22 mouse cellular contexts compared by ENCODE assay signal in the genomic region with DNA sequence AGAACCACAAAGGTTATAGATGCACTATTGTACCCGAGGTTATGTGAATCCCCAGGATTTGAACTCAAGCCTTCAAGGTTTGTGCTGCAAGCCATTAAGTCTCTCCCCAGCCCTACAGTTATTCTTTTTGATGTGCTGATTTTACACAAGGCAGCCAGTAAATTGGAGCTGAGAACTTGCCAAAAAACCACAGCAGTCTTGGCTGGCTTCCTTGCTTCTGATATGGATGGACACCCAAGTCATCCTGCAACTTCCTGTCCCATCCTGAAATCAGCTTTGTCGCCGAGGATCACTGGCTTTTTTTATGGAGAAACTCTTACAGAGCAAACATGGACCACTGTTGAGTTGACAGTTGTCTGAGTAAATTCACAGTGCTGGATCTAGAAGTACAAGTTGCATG. TPM values are rescaled to one million over a fixed set of nuclear protein-coding genes. Genes with fewer than 3 reads are reported as not detected.
"Had no signal": no experiment of that assay in that cellular context is flagged by ENCODE, and none has a peak within 500 bp of the region (broad histone marks: within the 10 kb centered on the region; RNA-seq: fewer than 3 reads in every experiment).

No protein-coding gene starts in this region.

- H3K4me2 ChIP-seq: intestine, embryonic 15.5 days; liver, embryonic 13.5 days; midbrain, embryonic 11.5 days; stomach, embryonic 15.5 days had no signal

- DNase-seq: kidney, adult 8-10 months; liver, embryonic 13.5 days; liver, postnatal 0 days; right cerebral cortex, postnatal 14 days; thymus, adult 2 months; thymus, postnatal 36 days had no signal

- H3K9me3 ChIP-seq: intestine, embryonic 15.5 days; limb, embryonic 10.5 days; liver, embryonic 13.5 days; megakaryocyte, embryonic 14.5 days; stomach, embryonic 15.5 days had no signal

- H3K4me1 ChIP-seq: stomach, embryonic 15.5 days had no signal

- ATAC-seq: intestine, embryonic 15.5 days; liver, postnatal 0 days; midbrain, embryonic 16.5 days had no signal

- H3K36me3 ChIP-seq: intestine, embryonic 15.5 days; limb, embryonic 10.5 days; liver, embryonic 13.5 days; stomach, embryonic 15.5 days had no signal

- H3K27me3 ChIP-seq: intestine, embryonic 15.5 days; liver, embryonic 13.5 days; stomach, embryonic 15.5 days had no signal

- H3K27ac ChIP-seq: intestine, embryonic 15.5 days; kidney, postnatal 0 days; layer of hippocampus, adult 2 months; limb, embryonic 10.5 days; liver, embryonic 13.5 days; macrophage; stomach, embryonic 15.5 days had no signal

- H3K4me3 ChIP-seq: intestine, embryonic 15.5 days; layer of hippocampus, adult 2 months; limb, embryonic 10.5 days; liver, embryonic 13.5 days; stomach, embryonic 15.5 days had no signal

- H3K9ac ChIP-seq: intestine, embryonic 15.5 days; liver, embryonic 13.5 days; liver, postnatal 0 days; stomach, embryonic 15.5 days had no signal

RNA-seq across cellular contexts. Expression of a gene that starts 39.8 kb away (rescaled TPM):
- total RNA-seq: layer of hippocampus, adult 2 months; layer of hippocampus, postnatal 10 days; left cerebral cortex, postnatal 10 days had no signal
- polyA plus RNA-seq: intestine, embryonic 15.5 days; kidney, postnatal 0 days; limb, embryonic 10.5 days; limb, embryonic 14.5 days; liver, embryonic 13.5 days; liver, postnatal 0 days; lung, embryonic 16.5 days; macrophage; midbrain, embryonic 11.5 days; midbrain, embryonic 16.5 days; neural tube, embryonic 14.5 days; spleen, adult 2 months; stomach, embryonic 15.5 days; testis, adult 2 months had no signal

RNA-seq across cellular contexts. Expression of a gene that starts 51.3 kb away (rescaled TPM):
- polyA plus RNA-seq: liver, embryonic 13.5 days; macrophage had no signal
